Mouse (Mus musculus) urinary bladder, adult 2 months (tissue): ENCODE data around the gene Coq8a. TPM values are rescaled to one million over a fixed set of nuclear protein-coding genes. Genes with fewer than 3 reads are reported as not detected.

Experiments used
- DNase-seq: peaks from one replicate; pipeline ENCODE4 v3.0.0; 2022; ENCODE audit warnings: low spot score
- polyA plus RNA-seq: library from polyadenylated mRNA; depleted of rRNA; stranded (reverse); fragments of >200 nt; gene quantifications from 2 replicates; pipeline ENCODE4 v1.2.3, GENCODE M21; 2012

Gene Coq8a
- polyA plus RNA-seq, 1 experiment = 26.5 TPM

DNA sequence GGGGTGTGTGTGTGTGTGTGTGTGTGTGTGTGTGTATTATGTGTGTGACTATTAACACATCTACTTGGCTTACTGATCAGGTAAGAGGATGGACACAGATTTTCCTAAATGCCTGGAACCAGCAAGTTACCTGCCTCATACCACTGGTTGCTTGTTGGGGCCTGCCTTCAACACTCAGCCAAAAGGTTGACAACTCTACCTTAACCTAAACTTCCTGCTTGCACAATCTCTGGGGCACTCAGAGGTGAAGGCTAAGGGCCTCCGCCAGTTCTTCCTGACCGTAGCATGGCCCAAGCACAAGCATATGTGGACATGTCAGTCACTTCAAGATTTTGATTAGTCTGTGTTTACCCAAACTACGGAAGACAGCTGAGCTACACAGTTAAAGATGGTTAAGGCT is 1.4 kb downstream of the Coq8a start:
- no peak for DNase-seq

DNA sequence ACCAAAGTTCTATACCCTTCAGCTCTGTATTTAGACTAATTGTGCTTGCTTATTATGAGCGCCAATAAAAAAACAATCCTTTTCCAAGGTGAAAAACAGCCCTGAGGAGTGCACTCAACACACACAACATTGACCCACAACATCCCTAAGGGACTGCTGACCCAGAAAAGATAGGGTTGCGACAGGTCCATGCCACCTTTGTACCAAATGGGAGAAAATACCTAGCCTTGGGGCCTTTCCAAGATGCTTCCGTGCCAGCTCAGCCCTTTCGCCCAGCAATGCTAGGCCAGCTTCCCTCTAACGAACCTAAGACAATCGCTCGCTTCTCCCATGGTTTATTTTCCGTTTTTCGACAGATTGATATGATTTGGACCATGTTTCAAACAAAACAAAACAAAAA is 2.9 kb downstream of the Coq8a start:
- DNase-seq = no peak

DNA sequence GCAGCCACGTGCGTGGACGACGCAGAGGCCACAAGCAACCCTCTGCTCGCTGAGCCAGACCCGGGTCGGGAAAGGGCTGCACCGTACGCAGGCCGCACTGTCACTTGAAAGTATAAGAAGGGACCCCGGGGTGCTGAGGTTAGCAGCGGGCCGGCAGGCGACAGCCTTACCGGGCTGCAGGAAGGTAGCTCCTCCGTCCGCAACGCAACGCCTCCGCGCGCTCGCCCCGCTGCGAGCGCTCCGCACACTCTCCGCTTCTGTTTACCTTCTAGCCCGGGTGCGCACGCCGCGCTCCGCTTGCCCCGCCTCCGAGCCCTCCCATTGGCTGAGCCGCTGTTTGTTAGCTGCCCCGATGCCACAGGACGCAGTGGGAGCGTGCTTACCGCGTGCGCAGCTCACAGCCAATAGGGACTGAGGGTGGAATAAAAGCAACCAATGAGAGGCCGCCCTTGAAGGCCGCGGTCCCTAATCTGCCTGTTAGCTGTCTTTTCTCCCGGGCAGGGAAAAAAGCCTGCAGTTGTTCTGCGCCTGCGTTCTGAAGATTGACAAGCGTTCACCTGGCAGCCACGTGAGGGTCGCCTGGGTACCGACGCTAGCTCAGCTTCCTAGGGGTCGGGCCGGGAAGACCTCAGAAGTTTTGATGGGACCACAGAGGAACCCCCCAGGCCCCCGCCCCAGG is 3.6 kb downstream of the Coq8a start:
- peak; percentile 93 for DNase-seq

DNA sequence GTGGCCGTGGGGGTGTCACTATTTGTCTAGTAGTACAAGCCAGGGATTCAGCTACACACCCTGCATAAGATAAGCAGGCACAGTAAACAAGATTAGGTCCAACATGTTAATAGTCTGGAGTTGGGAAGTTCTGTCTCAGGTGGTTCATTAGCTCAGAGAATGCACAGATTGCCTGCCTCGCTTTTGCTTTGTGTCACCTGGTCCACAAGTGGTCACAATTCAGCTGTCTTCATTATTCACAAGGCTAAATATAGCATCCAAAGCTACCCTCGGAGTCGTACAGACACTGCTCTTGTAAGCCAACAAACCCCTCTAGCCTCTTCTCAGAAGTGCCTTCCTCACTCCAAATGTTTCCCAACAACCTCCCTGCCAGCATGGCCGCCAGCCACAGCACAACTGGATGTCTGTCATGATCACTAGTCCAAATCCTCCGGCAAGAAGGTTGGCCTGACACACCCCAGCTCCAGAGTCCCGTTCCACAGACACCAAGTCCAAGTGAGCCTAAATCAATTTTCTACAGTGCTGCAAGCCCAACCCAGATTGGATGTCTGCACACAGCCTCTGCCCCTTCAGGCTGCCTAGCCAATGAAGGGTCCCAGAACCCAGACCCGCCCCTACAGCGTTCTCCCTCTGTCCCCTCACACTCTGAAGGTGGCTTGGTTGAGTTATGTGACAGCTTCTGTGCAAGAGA is 4.5 kb downstream of the Coq8a start:
- no peak for DNase-seq

DNA sequence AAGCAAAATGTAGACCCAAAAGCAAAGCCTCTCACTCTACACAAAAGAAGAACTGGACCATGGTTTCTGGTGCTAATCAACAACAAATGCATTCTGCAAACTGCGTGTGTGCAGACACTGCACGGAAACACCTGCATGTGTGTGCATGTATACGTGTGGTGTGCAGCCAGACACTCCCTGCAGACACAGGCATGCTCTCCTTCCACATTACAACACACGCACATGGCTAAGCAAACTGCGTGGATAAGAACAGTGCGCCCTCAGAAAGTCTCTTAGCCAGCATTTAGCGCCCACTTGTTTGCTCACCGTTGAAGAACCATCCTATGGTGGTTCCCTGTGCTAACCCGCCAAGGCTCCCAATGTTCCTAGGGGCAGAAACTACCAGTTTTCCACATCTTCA is 5.4 kb downstream of the Coq8a start:
- DNase-seq = no peak

DNA sequence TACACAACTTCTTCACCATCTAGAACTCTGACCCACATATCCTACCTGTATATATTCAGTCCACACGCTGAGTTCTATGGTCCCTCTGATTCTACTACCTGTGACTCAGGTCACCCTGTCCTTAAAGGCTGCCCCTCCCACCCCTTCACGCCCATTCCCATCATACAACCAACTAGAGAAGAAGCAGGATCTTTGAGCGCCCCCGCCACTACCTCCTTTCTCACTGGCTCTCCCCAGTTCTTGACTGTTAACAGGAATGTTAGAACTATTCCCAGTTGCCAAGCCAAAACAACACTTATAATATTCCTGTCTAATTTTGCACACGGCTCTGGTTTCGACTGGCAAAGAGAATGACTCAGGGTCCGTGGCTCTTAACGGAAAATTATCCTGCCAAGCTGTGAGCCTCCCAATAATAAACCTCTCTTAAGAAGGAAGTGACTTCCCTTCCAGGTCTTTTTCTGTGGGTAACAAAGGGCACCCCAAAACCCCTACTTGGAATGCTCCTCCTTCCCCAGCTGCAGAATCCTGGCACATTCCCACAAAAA is 5.9 kb downstream of the Coq8a start:
- no peak for DNase-seq

DNA sequence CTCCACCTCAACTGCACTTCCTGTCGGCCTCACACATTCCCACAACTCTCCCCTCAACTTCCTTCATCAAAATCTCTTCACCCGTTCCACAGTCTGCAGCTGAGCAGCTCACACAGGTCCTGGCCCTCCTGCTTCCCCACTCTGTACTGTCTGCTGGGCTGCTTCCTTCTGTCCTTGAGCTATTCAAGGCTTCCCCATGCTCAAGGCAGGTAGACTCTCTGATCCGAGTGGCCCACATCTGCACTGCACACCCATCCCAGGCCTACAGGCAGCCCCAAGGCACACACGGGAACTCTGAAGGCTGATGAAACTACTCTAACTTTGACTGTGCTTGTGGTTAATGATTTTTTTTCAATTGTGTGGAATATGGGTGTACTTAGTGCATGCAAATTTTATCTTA is 6.5 kb downstream of the Coq8a start:
- DNase-seq = no peak

DNA sequence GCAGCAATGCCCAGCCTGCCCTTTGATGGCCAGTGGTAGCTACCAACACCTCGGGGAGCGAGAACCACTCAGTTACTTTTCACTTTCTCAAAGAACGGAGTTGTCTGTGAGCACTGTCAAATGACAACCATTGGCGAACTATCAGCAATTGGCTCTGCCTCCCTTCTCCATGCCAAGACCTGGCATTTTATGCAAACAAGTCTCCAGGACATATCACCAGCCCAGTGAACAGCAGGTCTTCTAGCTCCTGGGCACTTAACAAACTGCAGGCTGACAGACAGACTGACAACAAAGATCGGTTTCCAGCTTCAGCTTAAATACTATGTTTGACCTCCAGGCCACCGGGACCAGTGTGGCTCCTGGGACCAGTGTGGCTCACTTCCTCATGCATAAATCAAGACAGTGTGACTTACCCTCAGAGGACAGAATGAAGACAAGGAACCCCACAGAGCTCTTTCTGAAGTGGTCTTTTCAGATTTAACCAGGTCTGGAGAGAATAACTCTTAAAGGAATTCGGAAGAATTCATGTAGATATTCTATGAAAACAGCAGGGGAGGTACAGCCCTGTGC is 7.7 kb downstream of the Coq8a start:
- DNase-seq = no peak

DNA sequence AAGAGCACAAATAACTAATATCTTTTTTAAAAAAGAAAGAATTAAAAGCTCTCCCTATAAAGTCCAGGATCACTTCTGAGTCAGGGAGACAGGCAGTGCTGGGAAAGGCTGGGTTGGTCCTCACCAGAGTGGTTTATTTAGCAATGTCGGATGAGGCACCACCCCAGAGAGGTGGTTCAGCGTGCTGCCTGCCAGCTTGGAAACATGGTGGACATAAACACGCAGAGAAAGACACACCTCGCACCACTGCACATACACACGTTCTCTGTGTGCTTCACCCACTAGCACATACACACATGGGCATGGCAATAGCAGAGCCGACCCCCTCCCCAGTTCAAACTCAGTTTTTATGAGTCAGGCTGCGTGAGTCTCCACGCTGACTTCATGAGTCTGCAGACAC is 8.3 kb downstream of the Coq8a start:
- no peak for DNase-seq

DNA sequence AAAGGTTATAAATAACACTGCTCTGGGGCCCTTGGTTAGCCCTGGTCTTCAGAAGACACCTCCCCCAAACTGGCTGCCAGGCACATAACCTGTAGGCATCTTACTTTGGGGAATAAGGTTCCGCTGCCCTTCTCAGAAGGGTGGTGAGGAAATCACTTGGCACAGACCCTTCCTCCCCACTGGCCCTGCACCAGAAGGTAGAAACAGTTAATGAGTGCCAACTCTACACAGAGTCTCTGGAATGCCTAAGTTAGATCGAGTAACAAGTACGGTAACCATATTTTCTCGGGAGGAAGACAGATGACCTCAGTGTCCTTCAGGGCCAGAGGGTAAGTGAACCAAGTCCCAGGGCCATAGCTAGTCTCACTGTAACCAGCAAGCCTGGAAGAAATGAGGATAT is 10.5 kb downstream of the Coq8a start:
- no peak for DNase-seq

DNA sequence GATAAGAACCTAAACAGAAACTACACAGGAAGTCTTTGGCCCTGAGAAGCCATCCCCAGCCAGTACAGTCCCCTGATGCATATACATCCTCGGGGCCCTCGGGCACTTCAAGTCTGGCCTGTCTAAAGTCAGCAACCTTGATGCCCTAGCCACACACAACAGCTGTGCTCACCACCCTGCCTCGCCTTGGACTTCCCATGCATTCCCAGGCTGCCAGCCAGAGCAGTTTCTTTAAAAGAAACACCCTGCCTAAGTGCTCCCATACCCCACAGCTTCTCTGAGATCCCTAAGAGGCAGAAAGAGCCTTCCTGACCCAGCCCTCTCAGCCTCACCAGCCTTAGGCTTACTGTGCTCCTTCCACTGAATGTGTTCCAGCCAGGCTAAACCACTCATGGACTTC is 13.0 kb downstream of the Coq8a start:
- no peak for DNase-seq

DNA sequence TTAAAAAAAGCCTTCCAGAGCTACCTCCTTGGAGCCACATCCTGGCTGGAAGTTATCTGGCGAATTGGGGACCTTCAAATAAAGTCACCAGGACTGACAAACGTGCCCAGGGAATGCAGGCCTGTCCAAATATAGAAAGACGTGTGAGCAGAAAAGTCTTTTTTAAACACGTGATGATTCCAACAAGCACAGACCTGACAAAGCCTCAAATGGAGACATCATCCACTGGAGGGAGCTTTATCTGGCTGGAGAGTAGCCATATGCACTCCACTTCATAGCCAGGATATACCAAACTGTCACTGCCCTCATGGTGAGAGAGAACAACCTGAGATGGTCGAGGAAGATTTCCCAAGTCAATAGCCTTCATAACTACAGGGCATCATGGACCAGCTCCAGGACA is 13.5 kb downstream of the Coq8a start:
- DNase-seq = no peak

DNA sequence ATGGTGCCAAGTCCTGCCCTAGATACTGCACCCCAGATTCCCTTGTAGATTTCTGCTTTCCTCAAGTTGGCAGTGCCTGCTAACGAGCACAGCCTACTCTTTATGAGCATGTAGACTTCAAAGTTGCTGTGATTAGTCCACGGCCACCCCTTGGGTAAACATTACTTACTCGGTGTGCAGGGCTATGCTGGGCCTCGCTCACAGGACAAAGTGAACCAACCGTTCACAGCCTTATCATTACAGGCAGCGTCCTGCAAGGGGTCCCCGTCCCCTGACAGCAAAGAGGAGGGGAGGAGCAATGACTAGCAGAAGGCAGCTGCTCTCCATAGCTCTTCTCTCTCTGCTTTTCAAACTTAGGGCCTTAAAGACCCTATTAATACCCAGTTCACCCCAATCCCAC is 14.6 kb downstream of the Coq8a start:
- DNase-seq = no peak

DNA sequence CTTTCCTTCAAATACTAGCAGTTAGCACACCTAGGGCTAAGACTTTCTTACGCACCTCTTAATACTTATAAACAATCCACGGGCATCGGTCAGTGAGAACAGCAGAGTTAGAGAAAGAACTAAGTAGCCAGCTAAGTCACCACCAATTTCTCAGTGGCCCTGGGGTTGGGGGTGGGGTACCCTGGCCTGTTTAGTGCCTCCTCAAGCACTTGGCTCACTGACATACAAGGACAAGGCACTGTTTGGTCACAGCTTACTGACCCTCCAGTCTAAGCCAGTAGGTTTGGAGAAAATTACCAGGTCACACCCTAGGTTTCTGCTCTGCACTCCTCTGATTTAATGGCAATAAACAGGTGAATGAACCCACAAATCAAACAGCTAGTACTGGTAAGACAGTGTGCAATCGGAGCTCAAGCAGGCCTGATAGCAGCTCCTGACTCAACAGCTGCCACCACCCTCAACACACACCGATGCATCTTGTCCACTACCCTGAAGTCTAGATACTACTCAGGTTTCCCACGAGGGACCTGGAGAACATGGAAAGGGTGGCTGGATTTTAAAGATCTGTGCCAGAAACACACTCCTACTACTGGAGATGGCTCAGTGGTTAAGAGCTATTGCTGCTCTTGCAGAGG is 15.8 kb downstream of the Coq8a start:
- DNase-seq = no peak

DNA sequence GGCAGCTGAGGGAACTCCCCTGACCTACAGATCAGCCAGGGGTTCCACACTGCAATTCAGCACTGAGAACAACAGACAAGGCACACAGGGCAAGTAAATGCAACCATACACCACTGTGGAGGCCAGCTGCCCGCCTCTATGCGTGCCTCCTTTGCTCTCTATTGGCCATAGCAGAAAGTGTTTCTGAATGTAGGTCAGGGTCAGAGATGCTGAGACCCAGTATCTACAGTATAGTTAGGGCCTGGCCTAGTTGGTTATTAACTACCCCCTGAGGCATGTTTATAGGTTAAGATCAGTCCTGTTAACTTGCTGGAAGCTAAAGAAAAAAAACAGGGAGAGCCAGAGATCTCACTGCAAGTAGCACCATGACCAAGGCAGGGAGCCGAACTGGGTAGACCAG is 16.7 kb downstream of the Coq8a start:
- no peak for DNase-seq

DNA sequence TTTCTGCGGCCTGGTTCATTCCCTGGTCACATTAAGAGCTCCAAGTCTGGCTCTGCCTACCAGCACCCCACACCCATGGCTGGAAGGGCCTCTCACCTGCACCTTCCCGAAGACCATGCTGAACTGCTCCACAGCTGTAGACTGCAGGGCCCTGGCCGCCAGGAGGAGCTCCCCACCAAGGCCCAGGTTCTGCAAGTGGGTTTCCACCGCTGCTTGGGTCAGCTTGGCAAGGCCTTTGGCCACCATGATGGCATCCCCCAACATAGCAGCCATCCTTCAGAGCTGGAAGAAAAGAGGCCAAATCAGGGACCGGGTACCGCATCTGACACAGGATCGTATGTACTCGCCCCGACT is 17.5 kb downstream of the Coq8a start:
- DNase-seq = no peak

DNA sequence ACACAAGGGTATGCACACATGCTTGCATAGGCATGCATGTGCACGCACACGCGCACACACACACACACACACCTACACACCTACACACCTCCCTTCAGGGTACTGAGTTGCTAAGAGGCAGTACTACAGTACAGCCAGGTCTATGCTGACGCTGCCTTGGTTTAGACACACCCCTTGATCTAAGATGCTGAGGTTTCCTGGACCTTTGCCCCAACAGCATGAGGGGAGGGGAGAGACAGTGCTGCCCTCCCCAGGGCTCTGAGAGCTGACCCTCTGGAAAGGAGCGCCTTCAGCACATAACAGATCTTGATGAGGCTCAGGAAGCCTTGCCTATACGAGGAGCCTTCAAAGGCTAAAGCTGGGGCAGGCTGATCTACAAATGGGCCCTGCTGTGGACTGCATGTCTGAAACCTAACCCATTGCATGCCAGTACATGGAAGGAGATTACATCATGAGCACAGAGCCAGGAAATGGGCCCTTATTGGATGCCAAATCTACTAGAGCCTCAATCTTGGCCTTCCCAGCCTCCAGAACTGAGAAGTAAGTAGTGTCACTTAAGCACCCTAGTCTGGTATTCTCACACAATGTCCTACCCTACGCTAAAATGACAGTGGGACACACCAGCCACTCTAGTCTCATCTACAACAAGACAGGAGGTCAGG is 18.0 kb downstream of the Coq8a start:
- no peak for DNase-seq

DNA sequence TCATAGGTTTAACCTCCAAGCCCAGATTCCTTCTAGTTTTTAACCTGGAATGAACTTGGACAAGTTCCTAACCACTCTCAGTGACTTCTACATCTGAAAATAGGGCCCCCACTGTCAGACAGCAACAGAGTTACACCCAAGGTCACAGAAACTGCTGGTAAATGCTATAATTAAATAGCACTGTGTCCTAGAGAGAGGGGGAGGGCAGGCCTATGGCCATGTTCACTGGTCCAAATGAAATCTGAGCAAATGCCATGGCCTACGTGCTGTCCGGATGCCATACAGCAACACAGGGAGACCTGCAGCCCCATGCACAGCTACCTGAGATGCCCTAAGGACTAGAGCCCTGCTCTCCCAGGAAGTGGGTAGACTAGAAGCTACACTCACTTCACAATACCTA is 19.6 kb downstream of the Coq8a start:
- no peak for DNase-seq

DNA sequence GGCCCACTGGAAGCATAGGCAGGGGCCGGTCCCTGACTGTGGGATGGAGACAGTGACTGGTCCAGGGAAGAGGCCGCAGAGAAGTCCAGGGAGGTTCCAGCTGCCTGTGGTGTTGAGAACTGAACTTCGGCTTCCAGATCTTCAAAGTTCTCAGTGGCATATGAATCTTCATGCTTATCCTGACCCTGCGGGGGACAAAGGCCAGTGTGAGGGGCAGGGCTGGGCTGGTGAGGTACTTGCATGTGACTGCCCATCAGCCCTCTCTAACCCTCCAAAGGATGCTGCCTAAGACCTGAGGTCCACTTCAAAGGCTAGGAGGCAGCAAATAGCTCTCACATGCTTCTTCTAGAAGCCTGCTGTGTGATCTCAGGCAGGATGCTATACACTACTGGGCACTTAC is 20.3 kb downstream of the Coq8a start:
- no peak for DNase-seq

DNA sequence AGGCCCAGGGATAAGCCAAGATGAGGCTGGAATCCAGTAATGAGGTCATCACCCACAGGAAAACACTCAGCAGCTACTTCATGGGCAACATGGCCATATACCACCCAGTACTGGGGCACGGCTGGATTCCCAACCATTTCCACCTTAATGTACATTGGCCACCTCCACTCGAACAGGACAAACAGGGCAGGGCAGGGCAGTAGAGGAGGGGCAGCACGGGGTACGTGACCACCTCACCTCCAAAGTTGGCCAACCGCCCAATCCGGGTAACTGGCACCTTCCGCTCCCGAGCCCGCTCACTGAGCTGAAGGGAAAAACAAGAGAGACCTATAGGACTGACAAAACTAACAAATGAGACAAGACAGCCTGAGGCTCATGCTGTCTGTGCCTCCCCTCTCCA is 21.1 kb downstream of the Coq8a start:
- DNase-seq = no peak

DNA sequence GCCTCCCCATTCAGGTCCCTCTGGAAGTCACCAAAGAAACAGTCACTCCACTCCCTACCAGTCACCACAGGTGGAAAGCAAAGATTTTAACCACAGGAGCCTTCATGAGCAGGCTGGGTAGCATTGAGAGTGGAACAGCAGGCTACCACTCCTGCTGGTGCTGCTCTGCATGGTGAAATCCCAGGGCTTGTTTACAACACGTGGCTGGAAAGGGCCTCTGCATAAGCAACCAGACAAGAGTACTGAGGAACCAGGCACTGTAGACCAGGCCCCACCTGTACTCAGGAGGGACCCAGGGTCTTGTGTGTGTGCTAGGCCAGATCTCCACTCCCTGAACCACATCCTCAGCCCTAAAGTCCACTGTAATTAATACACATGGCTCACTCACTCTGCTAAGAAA is 22.6 kb downstream of the Coq8a start:
- no peak for DNase-seq

DNA sequence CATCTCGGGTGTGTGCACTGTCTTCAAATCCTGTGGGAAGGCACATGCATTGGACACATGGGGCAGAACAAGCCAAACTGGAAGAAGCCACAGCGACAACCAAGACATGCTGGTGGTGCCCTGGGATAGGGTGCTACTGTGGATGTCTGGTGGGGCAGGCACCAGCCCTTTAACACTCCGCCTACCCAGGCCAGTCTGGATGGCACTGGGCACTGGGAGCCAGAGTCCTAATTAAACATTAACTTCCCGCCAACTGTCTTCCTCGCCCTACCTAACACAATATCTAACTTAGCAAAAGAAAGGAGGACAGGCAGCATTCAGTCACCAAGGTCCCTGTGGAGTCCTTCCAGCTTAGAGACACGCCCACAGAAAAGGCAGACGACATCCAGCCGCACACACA is 23.8 kb downstream of the Coq8a start:
- no peak for DNase-seq
